Mouse (Mus musculus) stomach, embryonic 16.5 days (tissue): ENCODE results near the gene Adssl1. TPM values are rescaled to one million over a fixed set of nuclear protein-coding genes. Genes with fewer than 3 reads are reported as not detected.

Experiments used
- ATAC-seq: fragments of 200-750 bp; cut with Nextera tagmentation; 2 replicates; pipeline ENCODE4 v1.8.0; 2017; ENCODE audit warnings: moderate number of reproducible peaks, moderate TSS enrichment; ENCODE audit not compliant: insufficient read depth, low FRiP score
- H3K27ac ChIP-seq: fragments of 300-500 bp; sonication (generic); 2 replicates; pipeline ENCODE4 v1.5.1; 2014; ENCODE audit warnings: low read length
- H3K27me3 ChIP-seq: fragments of 300-500 bp; sonication (generic); 2 replicates; pipeline ENCODE4 v1.6.1; 2014; ENCODE audit warnings: low read length, control low read depth, mixed read lengths; ENCODE audit not compliant: control insufficient read depth, insufficient read depth
- H3K36me3 ChIP-seq: fragments of 300-500 bp; sonication (generic); 2 replicates; pipeline ENCODE4 v1.6.1; 2014; ENCODE audit warnings: low read length; ENCODE audit not compliant: control insufficient read depth, insufficient read depth
- H3K4me1 ChIP-seq: fragments of 300-500 bp; sonication (generic); 2 replicates; pipeline ENCODE4 v1.6.1; 2014; ENCODE audit warnings: low read length, control low read depth, mixed read lengths; ENCODE audit not compliant: control insufficient read depth, insufficient read depth
- H3K4me2 ChIP-seq: fragments of 300-500 bp; sonication (generic); 2 replicates; pipeline ENCODE4 v1.6.1; 2014; ENCODE audit warnings: low read depth, low read length, mixed read lengths
- H3K4me3 ChIP-seq: fragments of 300-500 bp; sonication (generic); replicated peaks from 2 replicates; pipeline ENCODE4 v1.5.1; 2014; ENCODE audit warnings: mild to moderate bottlenecking, low read length
- H3K9ac ChIP-seq: fragments of 300-500 bp; sonication (generic); 2 replicates; pipeline ENCODE4 v1.6.1; 2014; ENCODE audit warnings: low read length
- H3K9me3 ChIP-seq: fragments of 300-500 bp; sonication (generic); replicated peaks from 2 replicates; pipeline ENCODE4 v1.6.1; 2016; ENCODE audit warnings: low read length, control low read depth; ENCODE audit not compliant: control insufficient read depth
- WGBS: fragments of 180-500 bp; shearing (Covaris S2); extraction: QIAGEN DNeasy Blood & Tissue Kit; methylation state at CpG from one replicate; pipeline ENCODE4 v1.1.7; 2014; 5-methylcytosine and 5-hydroxymethylcytosine counted together
- polyA plus RNA-seq: library from polyadenylated mRNA; unstranded; fragments of >200 nt; fragmentation: Nextera tagmentation; extraction: Ambion mirVana; gene quantifications from 2 replicates; pipeline ENCODE4 v1.2.1, GENCODE M21; 2015

Adssl1 gene
- polyA plus RNA-seq, 1 experiment from 2014 or later = 10.3 TPM

- Histone ChIP-seq H3K9ac (no peak overlapping the region), H3K9me3 (no peaks in the 10 kb centered on the region), H3K4me3 (no peak overlapping the region), H3K27me3 (no peaks in the 10 kb centered on the region), H3K4me2 (no peak overlapping the region), H3K4me1 (peaks cover 20% of the 10 kb centered on the region), H3K36me3 (no peaks in the 10 kb centered on the region), H3K27ac (no peak overlapping the region)
- 34% methylated on average over 4 of the region's 4 CpGs for WGBS
- ATAC-seq = no peak
These were observed 20.6 kb upstream of the Adssl1 start for GRCm38 (mm10) chr12:112599198-112599597.

- H3K4me3 ChIP-seq = no peak overlapping the region
- no peak for ATAC-seq
- H3K4me2 ChIP-seq = no peak overlapping the region
- WGBS = 82% methylated on average over 30 of the region's 30 CpGs
- peaks cover 13% of the 10 kb centered on the region for H3K4me1 ChIP-seq
- H3K27ac ChIP-seq = no peak overlapping the region
- H3K9ac ChIP-seq = no peak overlapping the region
- H3K27me3 ChIP-seq = no peaks in the 10 kb centered on the region
- no peaks in the 10 kb centered on the region for H3K9me3 ChIP-seq
- no peaks in the 10 kb centered on the region for H3K36me3 ChIP-seq
These were observed 19.8 kb upstream of the Adssl1 start for GRCm38 (mm10) chr12:112599942-112600611.

GRCm38 (mm10) chr12:112604022-112604421 lies 15.8 kb upstream of the Adssl1 start:
- 80% methylated on average over 5 of the region's 5 CpGs for WGBS
- Histone ChIP-seq H3K9me3 (no peaks in the 10 kb centered on the region), H3K27me3 (no peaks in the 10 kb centered on the region), H3K4me3 (no peak overlapping the region), H3K9ac (no peak overlapping the region), H3K4me1 (peaks cover 3% of the 10 kb centered on the region; the same call in 1 of the 2 replicates), H3K36me3 (no peaks in the 10 kb centered on the region), H3K4me2 (no peak overlapping the region), H3K27ac (no peak overlapping the region)
- no peak for ATAC-seq

- 60% methylated on average over 20 of the region's 20 CpGs for WGBS
- H3K4me1 ChIP-seq = peaks cover 3% of the 10 kb centered on the region; the same call in 1 of the 2 replicates
- no peaks in the 10 kb centered on the region for H3K36me3 ChIP-seq
- H3K4me2 ChIP-seq = no peak overlapping the region
- H3K27me3 ChIP-seq = no peaks in the 10 kb centered on the region
- peak; percentile 74 for ATAC-seq
- no peak overlapping the region for H3K27ac ChIP-seq
- no peak overlapping the region for H3K4me3 ChIP-seq
- 0 out of 2 replicates have a peak overlapping the region, but pooled peaks have one; percentile 11 for H3K9ac ChIP-seq
- H3K9me3 ChIP-seq = no peaks in the 10 kb centered on the region
These were observed 14.9 kb upstream of the Adssl1 start for GRCm38 (mm10) chr12:112604709-112605649.

GRCm38 (mm10) chr12:112605766-112606165 lies 14.1 kb upstream of the Adssl1 start:
- Histone ChIP-seq H3K9ac (no peak overlapping the region), H3K4me3 (no peak overlapping the region), H3K4me2 (no peak overlapping the region), H3K9me3 (no peaks in the 10 kb centered on the region), H3K4me1 (peaks cover 3% of the 10 kb centered on the region; the same call in 1 of the 2 replicates), H3K27me3 (no peaks in the 10 kb centered on the region), H3K27ac (no peak overlapping the region), H3K36me3 (no peaks in the 10 kb centered on the region)
- WGBS = 43% methylated on average over 6 of the region's 6 CpGs
- ATAC-seq = peak; percentile 63; the same call in 1 of the 2 replicates

GRCm38 (mm10) chr12:112606998-112607397 lies 12.8 kb upstream of the Adssl1 start:
- WGBS = 67% methylated on average over 6 of the region's 6 CpGs
- H3K4me1 ChIP-seq = peaks cover 3% of the 10 kb centered on the region; the same call in 1 of the 2 replicates
- ATAC-seq = no peak

GRCm38 (mm10) chr12:112609031-112609430 lies 10.8 kb upstream of the Adssl1 start:
- Histone ChIP-seq H3K36me3 (no peaks in the 10 kb centered on the region), H3K9me3 (no peaks in the 10 kb centered on the region), H3K27ac (no peak overlapping the region), H3K4me3 (no peak overlapping the region), H3K9ac (no peak overlapping the region), H3K27me3 (no peaks in the 10 kb centered on the region), H3K4me2 (no peak overlapping the region), H3K4me1 (peaks cover 3% of the 10 kb centered on the region; the same call in 1 of the 2 replicates)
- no peak for ATAC-seq
- 89% methylated on average over 10 of the region's 10 CpGs for WGBS

More at GRCm38 (mm10) chr12:112606998-112607397, 12.8 kb upstream of the Adssl1 start:
- Histone ChIP-seq H3K27me3 (no peaks in the 10 kb centered on the region), H3K36me3 (no peaks in the 10 kb centered on the region), H3K9ac (no peak overlapping the region), H3K4me3 (no peak overlapping the region), H3K9me3 (no peaks in the 10 kb centered on the region), H3K4me2 (no peak overlapping the region), H3K27ac (no peak overlapping the region)

GRCm38 (mm10) chr12:112616668-112617067 lies 3.2 kb upstream of the Adssl1 start:
- no peaks in the 10 kb centered on the region for H3K9me3 ChIP-seq
- peaks cover 4% of the 10 kb centered on the region; the same call in 1 of the 2 replicates for H3K27me3 ChIP-seq
- peaks cover 25% of the 10 kb centered on the region for H3K4me1 ChIP-seq
- no peak for ATAC-seq
- H3K4me3 ChIP-seq = no peak overlapping the region
- H3K36me3 ChIP-seq = no peaks in the 10 kb centered on the region
- no peak overlapping the region for H3K4me2 ChIP-seq
- peak overlapping the region; percentile 30; the same call in 1 of the 2 replicates for H3K27ac ChIP-seq
- WGBS = 40% methylated on average over 9 of the region's 9 CpGs
- no peak overlapping the region for H3K9ac ChIP-seq

GRCm38 (mm10) chr12:112617184-112617583 lies 2.7 kb upstream of the Adssl1 start:
- 76% methylated on average over 11 of the region's 11 CpGs for WGBS
- H3K4me1 ChIP-seq = peaks cover 25% of the 10 kb centered on the region
- no peak overlapping the region for H3K4me2 ChIP-seq
- peaks cover 4% of the 10 kb centered on the region; the same call in 1 of the 2 replicates for H3K27me3 ChIP-seq
- H3K27ac ChIP-seq = peak overlapping the region; percentile 30; the same call in 1 of the 2 replicates
- no peaks in the 10 kb centered on the region for H3K36me3 ChIP-seq
- no peak for ATAC-seq
- H3K9me3 ChIP-seq = no peaks in the 10 kb centered on the region
- no peak overlapping the region for H3K9ac ChIP-seq
- no peak overlapping the region for H3K4me3 ChIP-seq
